Comparison of ENCODE assay signal across 8 mouse cellular contexts in the genomic region with DNA sequence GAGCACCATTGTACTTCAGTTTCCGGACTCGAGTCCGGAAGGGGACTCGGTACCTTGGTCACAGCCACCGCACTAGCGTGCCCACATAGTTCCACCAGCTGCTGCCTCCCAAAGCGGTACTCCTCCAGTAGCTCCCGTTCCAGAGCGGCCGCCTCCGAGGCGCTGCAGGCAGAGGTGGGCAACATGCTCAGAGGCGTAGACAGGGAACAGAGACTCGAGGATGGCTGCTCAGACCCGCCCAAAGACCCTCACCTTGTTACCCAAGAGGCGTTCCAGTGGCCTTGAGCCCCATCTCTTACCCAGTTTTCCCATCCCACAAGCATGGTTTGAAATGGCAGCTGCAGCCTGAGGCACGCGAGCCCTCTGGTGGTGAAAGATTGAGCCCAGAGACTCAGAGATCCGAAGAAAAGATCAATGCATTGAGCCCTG. TPM values are rescaled to one million over a fixed set of nuclear protein-coding genes. Genes with fewer than 3 reads are reported as not detected.
DNase-seq lines count a peak whose midpoint lies in the region; ATAC-seq and TF ChIP-seq lines count a peak whose summit lies in the region.

No protein-coding gene starts in this region.

- no peak overlapping the region for H3K27ac ChIP-seq in ES-E14 (ENCODE audit: insufficient read depth, low read depth, low read length, poor library complexity, severe bottlenecking)
- no peak overlapping the region for H3K27ac ChIP-seq in embryonic facial prominence, embryonic 11.5 days (replicated peaks; ENCODE audit: low read depth, low read length)

- no peaks in the 10 kb centered on the region for H3K9me3 ChIP-seq in ES-E14 (ENCODE audit: control insufficient read depth, insufficient read depth, low read depth, low read length)
- no peaks in the 10 kb centered on the region for H3K9me3 ChIP-seq in embryonic facial prominence, embryonic 11.5 days (replicated peaks; ENCODE audit: control insufficient read depth, low read length)

- H3K9ac ChIP-seq in ES-E14 (ENCODE audit: insufficient read depth, low read depth, low read length, poor library complexity, severe bottlenecking), result no peak overlapping the region
- H3K9ac ChIP-seq in embryonic facial prominence, embryonic 11.5 days (replicated peaks; ENCODE audit: low read length), result no peak overlapping the region

- no peak overlapping the region for H3K4me2 ChIP-seq in embryonic facial prominence, embryonic 11.5 days (ENCODE audit: low read depth, low read length)

- peaks cover 8% of the 10 kb centered on the region; the same call in 1 of the 2 replicates for H3K36me3 ChIP-seq in ES-E14 (ENCODE audit: control insufficient read depth, insufficient read depth, low read length, poor library complexity, severe bottlenecking)
- no peaks in the 10 kb centered on the region for H3K36me3 ChIP-seq in embryonic facial prominence, embryonic 11.5 days (replicated peaks; ENCODE audit: control insufficient read depth, insufficient read depth, low read depth, low read length)
- peaks cover 2% of the 10 kb centered on the region for H3K36me3 ChIP-seq in splenic B cell, adult 2 months (ENCODE audit: control insufficient read depth, insufficient read depth, low read length, poor library complexity, severe bottlenecking)

- peak overlapping the region; percentile 1 to 32; a peak in 1 of 4 replicates for H3K4me3 ChIP-seq in ES-E14 (ENCODE audit: insufficient read depth in 1 of 2, low read depth in 1 of 2, low read length in 2 of 2, poor library complexity in 1 of 2, severe bottlenecking in 1 of 2)
- no peak overlapping the region for H3K4me3 ChIP-seq in embryonic facial prominence, embryonic 11.5 days (ENCODE audit: low read depth, low read length)

- peaks cover 8 to 23% of the 10 kb centered on the region in 2 experiments; a peak in 2 of 4 replicates for H3K4me1 ChIP-seq in ES-E14 (ENCODE audit: control insufficient read depth in 2 of 2, insufficient read depth in 2 of 2, low read length in 2 of 2, poor library complexity in 1 of 2)
- H3K4me1 ChIP-seq in embryonic facial prominence, embryonic 11.5 days (ENCODE audit: control insufficient read depth, insufficient read depth, low read length), result peaks cover 8% of the 10 kb centered on the region; the same call in 1 of the 2 replicates

- in situ Hi-C loops in ES-E14 (cut with MboI; ENCODE audit: low sequenced_read_pairs in 2 of 2, unreplicated experiment in 2 of 2), result no loop called here

- intact Hi-C loops in heart, postnatal 10 days (cut with DNase I), result loop anchor here (10.0 kb wide), 1 partner anchor 566 kb away; no protein-coding TSS in a partner anchor

- ATAC-seq in embryonic facial prominence, embryonic 11.5 days (replicated peaks; ENCODE audit: insufficient number of reproducible peaks, low FRiP score, low TSS enrichment, low read depth), result no peak

- peak; percentile 56 to 62 for DNase-seq in heart, postnatal 10 days
- DNase-seq in heart, adult 11 months, result no peak
- no peak for DNase-seq in ES-E14 (ENCODE audit: low read depth, low spot score)
- DNase-seq in embryonic facial prominence, embryonic 11.5 days (ENCODE audit: low spot score), result peak; percentile 69
- DNase-seq in layer of hippocampus, adult 8-10 months (ENCODE audit: low spot score in 2 of 2), result peak; percentile 45 to 70
- DNase-seq in lung, postnatal 36 days, result peak; percentile 56
- DNase-seq in splenic B cell, adult 2 months (ENCODE audit: low read depth, low spot score), result peak; percentile 62
- no peak for DNase-seq in heart, adult 9 months (ENCODE audit: low spot score in 2 of 2)

- WGBS in embryonic facial prominence, embryonic 11.5 days, result 32% methylated on average over 19 of the region's 19 CpGs

- peaks cover 49% of the 10 kb centered on the region for H3K27me3 ChIP-seq in embryonic facial prominence, embryonic 11.5 days (ENCODE audit: control insufficient read depth, insufficient read depth, low read length)
- H3K27me3 ChIP-seq in splenic B cell, adult 2 months (ENCODE audit: control insufficient read depth, insufficient read depth, low read length, poor library complexity, severe bottlenecking), result no peaks in the 10 kb centered on the region

TF ChIP-seq in ES-E14, 5 proteins besides CTCF, POLR2A, EP300 and RAD21:
- TF ChIP-seq ZNF384 (IDR thresholded peaks at IDR 0.05; ENCODE audit: low read depth, low read length) (no peak), ZC3H11A (IDR thresholded peaks at IDR 0.05; ENCODE audit: borderline replicate concordance, low read depth, low read length) (peak; percentile 43; the same call in 1 of the 2 replicates)

RNA-seq across cellular contexts. Expression of a gene that starts 3.3 kb away (rescaled TPM):
- 1 to 10 TPM; 1.2 to 1.3 TPM for total RNA-seq in heart, postnatal 10 days (2021)
- total RNA-seq in ES-E14 (2012; rRNA removed), result 7.3 and 10.7 TPM in 2 replicates
- polyA plus RNA-seq in embryonic facial prominence, embryonic 11.5 days (2014; fragmentation: Nextera tagmentation; extraction: Ambion mirVana), result 0.32 and 0.66 TPM in 2 replicates
- under 1 TPM; 0.57 to 0.62 (median 0.59) TPM for total RNA-seq in layer of hippocampus, adult 8-10 months (2022)

RNA-seq across cellular contexts. Expression of a gene that starts 11.2 kb away (rescaled TPM):
- under 1 TPM; 0.25 to 0.31 TPM for total RNA-seq in heart, postnatal 10 days (2021)
- 2.5 and 4.0 TPM in 2 replicates for total RNA-seq in ES-E14 (2012; rRNA removed)
- 3.2 and 3.7 TPM in 2 replicates for polyA plus RNA-seq in embryonic facial prominence, embryonic 11.5 days (2014; fragmentation: Nextera tagmentation; extraction: Ambion mirVana)
- under 1 TPM in 2 of 4 experiments, not detected in 2; 0.41 to 0.47 TPM for total RNA-seq in layer of hippocampus, adult 8-10 months (2022)

RNA-seq across cellular contexts. Expression of a gene that starts 11.5 kb away (rescaled TPM):
- 100 to 1,000 TPM; 376 to 397 TPM for total RNA-seq in heart, postnatal 10 days (2021)
- 146 and 243 TPM in 2 replicates for total RNA-seq in ES-E14 (2012; rRNA removed)
- 158 and 165 TPM in 2 replicates for polyA plus RNA-seq in embryonic facial prominence, embryonic 11.5 days (2014; fragmentation: Nextera tagmentation; extraction: Ambion mirVana)
- total RNA-seq in layer of hippocampus, adult 8-10 months (2022), result 100 to 1,000 TPM in 3 of 4 experiments, 10 to 100 TPM in 1; 95.2 to 148 (median 127) TPM

RNA-seq across cellular contexts. Expression of a gene that starts 11.7 kb away (rescaled TPM):
- total RNA-seq in heart, postnatal 10 days (2021), result 10 to 100 TPM in 1 of 2 experiments, 1 to 10 TPM in 1; 9.1 to 10.1 TPM
- total RNA-seq in ES-E14 (2012; rRNA removed), result 7.0 and 8.5 TPM in 2 replicates
- 3.6 TPM in 2 replicates for polyA plus RNA-seq in embryonic facial prominence, embryonic 11.5 days (2014; fragmentation: Nextera tagmentation; extraction: Ambion mirVana)
- 10 to 100 TPM; 19.1 to 43.7 (median 32.3) TPM for total RNA-seq in layer of hippocampus, adult 8-10 months (2022)

RNA-seq across cellular contexts. Expression of a gene that starts 58.5 kb away (rescaled TPM):
- total RNA-seq in heart, postnatal 10 days (2021), result 1 to 10 TPM in 1 of 2 experiments, under 1 TPM in 1; 0.65 to 1.2 TPM
- total RNA-seq in ES-E14 (2012; rRNA removed), result 5.2 and 6.1 TPM in 2 replicates
- polyA plus RNA-seq in embryonic facial prominence, embryonic 11.5 days (2014; fragmentation: Nextera tagmentation; extraction: Ambion mirVana), result 13.8 and 14.9 TPM in 2 replicates
- 10 to 100 TPM; 15.7 to 22.4 (median 20.7) TPM for total RNA-seq in layer of hippocampus, adult 8-10 months (2022)

Comparison
In these comparisons a context has a peak if more than half of its experiments do, and no peak if none do; other contexts are left out.
1. DNase-seq: peak in heart, postnatal 10 days (2 of 2), embryonic facial prominence, embryonic 11.5 days (single experiment), layer of hippocampus, adult 8-10 months (2 of 2), lung, postnatal 36 days (single experiment) and splenic B cell, adult 2 months (single experiment); none in heart, adult 11 months (single experiment), ES-E14 (single experiment) and heart, adult 9 months (0 of 2).